Mouse (Mus musculus) liver, embryonic 11.5 days (tissue): ENCODE measurements at regions not wholly inside any gene's neighbourhood (a gene's known extent, or its start where the extent isn't known, plus 50 kb on each side); places are given as distances from the start of the nearest gene placed in this dataset.

Experiments
- ATAC-seq: fragments of 200-750 bp; cut with Nextera tagmentation; replicated peaks from 2 replicates; pipeline ENCODE4 v1.8.0; 2017; ENCODE audit warnings: moderate number of reproducible peaks, mild to moderate bottlenecking, moderate TSS enrichment, moderate library complexity; ENCODE audit not compliant: low FRiP score
- DNase-seq: peaks from one replicate; pipeline ENCODE4 v3.0.0-alpha.2; 2017; ENCODE audit warnings: low spot score
- H3K27ac ChIP-seq: fragments of 300-500 bp; sonication (generic); 2 replicates; pipeline ENCODE4 v1.5.1; 2014; ENCODE audit warnings: mild to moderate bottlenecking, low read depth, low read length, control low read depth
- H3K27me3 ChIP-seq: fragments of 300-500 bp; sonication (generic); replicated peaks from 2 replicates; pipeline ENCODE4 v1.6.1; 2014; ENCODE audit warnings: low read length, mixed read lengths; ENCODE audit not compliant: control insufficient read depth, insufficient read depth
- H3K36me3 ChIP-seq: fragments of 300-500 bp; sonication (generic); 2 replicates; pipeline ENCODE4 v1.6.1; 2014; ENCODE audit warnings: mild to moderate bottlenecking, low read length, moderate library complexity, mixed read lengths; ENCODE audit not compliant: control insufficient read depth, insufficient read depth
- H3K4me1 ChIP-seq: fragments of 300-500 bp; sonication (generic); replicated peaks from 2 replicates; pipeline ENCODE4 v1.6.1; 2014; ENCODE audit warnings: low read length, mixed read lengths; ENCODE audit not compliant: control insufficient read depth, insufficient read depth
- H3K4me2 ChIP-seq: fragments of 300-500 bp; sonication (generic); 2 replicates; pipeline ENCODE4 v1.6.1; 2014; ENCODE audit warnings: mild to moderate bottlenecking, control low read depth, moderate library complexity
- H3K4me3 ChIP-seq: fragments of 300-500 bp; sonication (generic); 2 replicates; pipeline ENCODE4 v1.5.1; 2014; ENCODE audit warnings: low read depth, low read length, control low read depth
- H3K9ac ChIP-seq: fragments of 300-500 bp; sonication (generic); 2 replicates; pipeline ENCODE4 v1.6.1; 2014; ENCODE audit warnings: low read depth, low read length, control low read depth
- H3K9me3 ChIP-seq: fragments of 300-500 bp; sonication (generic); 2 replicates; pipeline ENCODE4 v1.6.1; 2016; ENCODE audit warnings: low read length, inconsistent platforms, mixed read lengths; ENCODE audit not compliant: control insufficient read depth
- WGBS: fragments of 180-500 bp; shearing (Covaris S2); extraction: QIAGEN DNeasy Blood & Tissue Kit; methylation state at CpG from one replicate; pipeline ENCODE4 v1.1.7; 2014; 5-methylcytosine and 5-hydroxymethylcytosine counted together

GRCm38 (mm10) chr7:95991250-95992032 lies 179.6 kb upstream of the Tenm4 start:
- H3K9ac ChIP-seq, result no peak overlapping the region
- H3K27me3 ChIP-seq, result no peaks in the 10 kb centered on the region
- H3K27ac ChIP-seq, result no peak overlapping the region
- DNase-seq (no peak), ATAC-seq (no peak)
- H3K36me3 ChIP-seq, result no peaks in the 10 kb centered on the region
- no peaks in the 10 kb centered on the region for H3K4me1 ChIP-seq
- H3K4me3 ChIP-seq, result no peak overlapping the region
- 66% methylated on average over 10 of the region's 10 CpGs for WGBS
- H3K4me2 ChIP-seq, result no peak overlapping the region
- no peaks in the 10 kb centered on the region for H3K9me3 ChIP-seq

GRCm38 (mm10) chr7:95992033-95992516 lies 179.0 kb upstream of the Tenm4 start:
- DNase-seq (no peak), ATAC-seq (no peak)
- H3K9ac ChIP-seq, result no peak overlapping the region
- H3K9me3 ChIP-seq, result no peaks in the 10 kb centered on the region
- H3K4me2 ChIP-seq, result no peak overlapping the region
- WGBS, result 72% methylated on average over 3 of the region's 3 CpGs
- H3K4me1 ChIP-seq, result no peaks in the 10 kb centered on the region
- H3K27ac ChIP-seq, result no peak overlapping the region
- no peaks in the 10 kb centered on the region for H3K27me3 ChIP-seq
- no peak overlapping the region for H3K4me3 ChIP-seq
- no peaks in the 10 kb centered on the region for H3K36me3 ChIP-seq

GRCm38 (mm10) chr7:95992521-95992920 lies 178.5 kb upstream of the Tenm4 start:
- H3K27ac ChIP-seq, result no peak overlapping the region
- H3K4me3 ChIP-seq, result no peak overlapping the region
- H3K9me3 ChIP-seq, result no peaks in the 10 kb centered on the region
- H3K27me3 ChIP-seq, result no peaks in the 10 kb centered on the region
- ATAC-seq, result no peak
- no peaks in the 10 kb centered on the region for H3K4me1 ChIP-seq
- DNase-seq, result no peak
- no peaks in the 10 kb centered on the region for H3K36me3 ChIP-seq
- no peak overlapping the region for H3K4me2 ChIP-seq
- 84% methylated on average over 3 of the region's 3 CpGs for WGBS
- no peak overlapping the region for H3K9ac ChIP-seq

GRCm38 (mm10) chr7:95997190-95997589 lies 173.9 kb upstream of the Tenm4 start:
- H3K27me3 ChIP-seq, result no peaks in the 10 kb centered on the region
- H3K4me2 ChIP-seq, result no peak overlapping the region
- WGBS, result 66% methylated on average over 3 of the region's 3 CpGs
- no peak overlapping the region for H3K9ac ChIP-seq
- H3K4me1 ChIP-seq, result no peaks in the 10 kb centered on the region
- no peak overlapping the region for H3K27ac ChIP-seq
- no peak overlapping the region for H3K4me3 ChIP-seq
- H3K9me3 ChIP-seq, result no peaks in the 10 kb centered on the region
- DNase-seq (no peak), ATAC-seq (no peak)
- H3K36me3 ChIP-seq, result no peaks in the 10 kb centered on the region

GRCm38 (mm10) chr7:95999189-95999588 lies 171.9 kb upstream of the Tenm4 start:
- H3K27me3 ChIP-seq, result no peaks in the 10 kb centered on the region
- no peaks in the 10 kb centered on the region for H3K4me1 ChIP-seq
- H3K9me3 ChIP-seq, result no peaks in the 10 kb centered on the region
- no peak overlapping the region for H3K4me2 ChIP-seq
- no peaks in the 10 kb centered on the region for H3K36me3 ChIP-seq
- H3K4me3 ChIP-seq, result no peak overlapping the region
- no peak for DNase-seq
- no peak overlapping the region for H3K27ac ChIP-seq
- no peak for ATAC-seq
- no peak overlapping the region for H3K9ac ChIP-seq
- WGBS, result 72% methylated on average over 4 of the region's 4 CpGs

GRCm38 (mm10) chr7:96002401-96002800 lies 168.6 kb upstream of the Tenm4 start:
- Histone ChIP-seq H3K27me3 (no peaks in the 10 kb centered on the region), H3K4me2 (no peak overlapping the region), H3K4me1 (no peaks in the 10 kb centered on the region), H3K36me3 (no peaks in the 10 kb centered on the region), H3K9me3 (no peaks in the 10 kb centered on the region), H3K27ac (no peak overlapping the region), H3K4me3 (no peak overlapping the region), H3K9ac (no peak overlapping the region)
- WGBS, result 64% methylated on average over 5 of the region's 5 CpGs
- DNase-seq (no peak), ATAC-seq (no peak)

- Histone ChIP-seq H3K27ac (no peak overlapping the region), H3K9me3 (no peaks in the 10 kb centered on the region), H3K4me3 (no peak overlapping the region), H3K4me1 (no peaks in the 10 kb centered on the region), H3K4me2 (no peak overlapping the region), H3K36me3 (no peaks in the 10 kb centered on the region), H3K9ac (no peak overlapping the region), H3K27me3 (no peaks in the 10 kb centered on the region)
- WGBS, result 72% methylated on average over 2 of the region's 2 CpGs
- ATAC-seq (no peak), DNase-seq (no peak)
These were observed 164.7 kb upstream of the Tenm4 start for GRCm38 (mm10) chr7:96006299-96006698.

- Histone ChIP-seq H3K4me2 (no peak overlapping the region), H3K27me3 (no peaks in the 10 kb centered on the region), H3K9ac (no peak overlapping the region), H3K4me3 (no peak overlapping the region), H3K9me3 (no peaks in the 10 kb centered on the region), H3K27ac (no peak overlapping the region), H3K4me1 (no peaks in the 10 kb centered on the region), H3K36me3 (no peaks in the 10 kb centered on the region)
- ATAC-seq (no peak), DNase-seq (no peak)
- 75% methylated on average over 5 of the region's 5 CpGs for WGBS
These were observed 158.0 kb upstream of the Tenm4 start for GRCm38 (mm10) chr7:96013008-96013407.
